Mouse (Mus musculus) lung, postnatal 0 days (tissue): ENCODE data around the gene Zfp281. TPM values are rescaled to one million over a fixed set of nuclear protein-coding genes. Genes with fewer than 3 reads are reported as not detected.

Source experiments
- ATAC-seq: fragments of 200-750 bp; cut with Nextera tagmentation; 2 replicates; pipeline ENCODE4 v1.8.0; 2017; ENCODE audit warnings: moderate library complexity
- DNase-seq: peaks from one replicate; pipeline ENCODE4 v3.0.0-alpha.2; 2016; ENCODE audit warnings: low spot score
- H3K27ac ChIP-seq: fragments of 300-500 bp; sonication (generic); 2 replicates; pipeline ENCODE4 v1.5.1; 2014; ENCODE audit warnings: antibody characterized with exemption, mild to moderate bottlenecking, low read length, mixed read lengths
- H3K27me3 ChIP-seq: fragments of 300-500 bp; sonication (generic); replicated peaks from 2 replicates; pipeline ENCODE4 v1.6.1; 2014; ENCODE audit warnings: low read length, mixed read lengths; ENCODE audit not compliant: insufficient read depth
- H3K36me3 ChIP-seq: fragments of 300-500 bp; sonication (generic); 2 replicates; pipeline ENCODE4 v1.6.1; 2014; ENCODE audit warnings: low read length, mixed read lengths; ENCODE audit not compliant: insufficient read depth
- H3K4me1 ChIP-seq: fragments of 300-500 bp; sonication (generic); 2 replicates; pipeline ENCODE4 v1.6.1; 2014; ENCODE audit warnings: antibody characterized with exemption, low read depth, low read length, mixed read lengths; ENCODE audit not compliant: insufficient read depth
- H3K4me2 ChIP-seq: fragments of 300-500 bp; sonication (generic); replicated peaks from 2 replicates; pipeline ENCODE4 v1.6.1; 2014; ENCODE audit warnings: low read depth, mild to moderate bottlenecking, low read length, moderate library complexity, mixed read lengths
- H3K4me3 ChIP-seq: fragments of 300-500 bp; sonication (generic); 2 replicates; pipeline ENCODE4 v1.5.1; 2014; ENCODE audit warnings: low read depth, low read length
- H3K9ac ChIP-seq: fragments of 300-500 bp; sonication (generic); replicated peaks from 2 replicates; pipeline ENCODE4 v1.6.1; 2014; ENCODE audit warnings: low read depth, mild to moderate bottlenecking
- H3K9me3 ChIP-seq: fragments of 300-500 bp; sonication (generic); 2 replicates; pipeline ENCODE4 v1.6.1; 2016; ENCODE audit warnings: low read length, mixed read lengths
- CTCF ChIP-seq: IDR thresholded peaks from 2 replicates; pipeline ENCODE4 v1.5.1; 2016; ENCODE audit warnings: antibody characterized with exemption, mild to moderate bottlenecking
- EP300 ChIP-seq: IDR thresholded peaks from 2 replicates; pipeline ENCODE4 v1.6.1; 2016; ENCODE audit warnings: antibody characterized with exemption, mild to moderate bottlenecking, control low read depth
- WGBS: fragments of 180-500 bp; shearing (Covaris S2); extraction: QIAGEN DNeasy Blood & Tissue Kit; methylation state at CpG from one replicate; pipeline ENCODE4 v1.1.7; 2014; 5-methylcytosine and 5-hydroxymethylcytosine counted together
- polyA plus RNA-seq: library from polyadenylated mRNA; unstranded; fragments of >200 nt; fragmentation: Nextera tagmentation; extraction: Ambion mirVana; gene quantifications from 2 replicates; pipeline ENCODE4 v1.2.1, GENCODE M21; 2015

Zfp281 gene
- polyA plus RNA-seq, 1 experiment from 2014 or later: 15.3 TPM

- Histone ChIP-seq H3K9ac (no peak overlapping the region), H3K4me2 (no peak overlapping the region), H3K27ac (no peak overlapping the region), H3K27me3 (no peaks in the 10 kb centered on the region), H3K4me1 (no peaks in the 10 kb centered on the region), H3K36me3 (no peaks in the 10 kb centered on the region), H3K4me3 (no peak overlapping the region), H3K9me3 (no peaks in the 10 kb centered on the region)
- no peak for DNase-seq
- no peak for TF ChIP-seq CTCF
- no peak for TF ChIP-seq EP300
- no peak for ATAC-seq
- WGBS: 50% methylated on average over 9 of the region's 9 CpGs
Observed at GRCm38 (mm10) chr1:136600647-136601345, 23.9 kb upstream of the Zfp281 start.

DNA sequence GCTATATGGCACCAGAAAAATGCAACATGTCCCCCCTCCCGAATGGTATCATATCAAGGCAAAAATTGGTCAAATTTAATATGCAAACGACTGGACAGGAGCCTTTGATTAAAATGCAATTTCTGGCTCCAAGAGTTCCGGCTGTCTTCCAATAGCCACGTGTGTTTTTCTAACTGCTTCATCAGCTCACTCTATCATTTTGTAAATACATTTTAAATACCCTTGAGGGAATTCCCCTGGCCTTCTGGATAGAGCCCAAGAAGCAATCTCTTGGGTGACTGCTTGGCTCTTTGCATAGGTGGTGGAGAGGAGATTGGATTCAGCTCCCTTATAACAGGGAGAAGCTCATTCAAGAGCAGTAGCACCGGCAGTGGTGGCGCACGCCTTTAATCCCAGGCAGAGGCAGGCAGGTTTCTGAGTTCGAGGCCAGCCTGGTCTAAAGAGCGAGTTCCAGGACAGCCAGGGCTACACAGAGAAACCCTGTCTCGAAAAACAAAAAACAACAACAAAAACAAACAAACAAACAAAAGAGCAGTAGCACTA lies 23.3 kb upstream of the Zfp281 start:
- no peaks in the 10 kb centered on the region for H3K9me3 ChIP-seq
- no peak overlapping the region for H3K27ac ChIP-seq
- no peaks in the 10 kb centered on the region for H3K4me1 ChIP-seq
- no peaks in the 10 kb centered on the region for H3K36me3 ChIP-seq
- no peak overlapping the region for H3K4me2 ChIP-seq
- no peak overlapping the region for H3K4me3 ChIP-seq
- 71% methylated on average over 10 of the region's 10 CpGs for WGBS
- TF ChIP-seq EP300: no peak
- TF ChIP-seq CTCF: no peak
- no peak overlapping the region for H3K9ac ChIP-seq
- DNase-seq (peak; percentile 23), ATAC-seq (no peak)
- no peaks in the 10 kb centered on the region for H3K27me3 ChIP-seq

DNA sequence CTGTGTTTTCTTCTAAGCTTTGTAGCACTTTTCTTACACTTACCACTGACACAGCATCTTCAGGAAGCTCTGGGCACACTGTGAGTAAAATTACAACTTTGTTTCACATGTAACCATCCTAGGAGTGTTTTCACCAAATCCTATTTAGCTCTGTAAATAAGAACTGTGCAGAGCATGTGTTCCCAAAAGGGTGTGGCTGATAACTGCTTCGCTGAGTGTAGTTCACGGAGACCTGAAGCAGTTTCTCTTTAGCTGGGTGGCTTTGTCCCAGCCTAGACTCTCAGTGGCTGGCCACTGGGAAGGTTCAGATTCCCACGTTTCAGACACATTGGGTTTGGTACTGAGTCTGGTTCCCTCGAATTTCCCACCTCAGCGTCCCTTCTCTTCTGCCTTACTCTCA lies 22.4 kb upstream of the Zfp281 start:
- 55% methylated on average over 5 of the region's 5 CpGs for WGBS
- Histone ChIP-seq H3K4me1 (no peaks in the 10 kb centered on the region), H3K36me3 (no peaks in the 10 kb centered on the region), H3K4me3 (no peak overlapping the region), H3K27me3 (no peaks in the 10 kb centered on the region), H3K9me3 (no peaks in the 10 kb centered on the region), H3K27ac (no peak overlapping the region), H3K4me2 (no peak overlapping the region), H3K9ac (no peak overlapping the region)
- DNase-seq: peak; percentile 34
- ATAC-seq: peak; percentile 63; the same call in 1 of the 2 replicates
- TF ChIP-seq CTCF (no peak), EP300 (no peak)

GRCm38 (mm10) chr1:136604190-136604589 lies 20.5 kb upstream of the Zfp281 start:
- H3K9ac ChIP-seq: no peak overlapping the region
- 80% methylated on average over 4 of the region's 4 CpGs for WGBS
- no peak overlapping the region for H3K4me3 ChIP-seq
- no peak overlapping the region for H3K4me2 ChIP-seq
- no peak for TF ChIP-seq EP300
- no peak for TF ChIP-seq CTCF
- H3K36me3 ChIP-seq: no peaks in the 10 kb centered on the region
- H3K27ac ChIP-seq: no peak overlapping the region
- H3K27me3 ChIP-seq: no peaks in the 10 kb centered on the region
- no peaks in the 10 kb centered on the region for H3K9me3 ChIP-seq
- no peaks in the 10 kb centered on the region for H3K4me1 ChIP-seq
- ATAC-seq (no peak), DNase-seq (no peak)

GRCm38 (mm10) chr1:136605790-136606189 lies 18.9 kb upstream of the Zfp281 start:
- Histone ChIP-seq H3K4me3 (no peak overlapping the region), H3K4me2 (no peak overlapping the region), H3K9me3 (no peaks in the 10 kb centered on the region), H3K36me3 (no peaks in the 10 kb centered on the region), H3K27ac (no peak overlapping the region), H3K4me1 (no peaks in the 10 kb centered on the region), H3K27me3 (no peaks in the 10 kb centered on the region), H3K9ac (no peak overlapping the region)
- TF ChIP-seq EP300: no peak
- no peak for TF ChIP-seq CTCF
- DNase-seq: no peak
- WGBS: 56% methylated on average over 9 of the region's 9 CpGs
- no peak for ATAC-seq

DNA sequence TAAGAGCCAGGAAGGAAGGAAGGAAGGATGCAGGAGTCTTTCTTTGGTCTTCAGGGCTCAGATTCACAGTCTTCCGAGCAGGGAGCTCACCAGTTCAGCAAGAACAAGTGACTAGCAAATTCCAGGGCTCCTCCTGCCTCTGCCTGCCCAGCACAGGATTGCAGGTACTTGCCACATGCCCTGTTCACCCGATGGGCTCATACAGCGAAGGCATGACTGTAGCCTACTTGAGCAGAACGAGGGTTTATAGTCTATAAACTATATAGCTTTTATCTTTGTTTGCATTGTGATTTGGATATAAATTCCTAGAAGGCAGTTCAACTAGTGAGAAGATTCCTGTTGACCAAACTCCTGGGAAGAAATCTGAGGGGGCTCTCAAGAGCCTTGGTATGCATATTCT lies 18.4 kb upstream of the Zfp281 start:
- H3K9me3 ChIP-seq: no peaks in the 10 kb centered on the region
- H3K4me1 ChIP-seq: no peaks in the 10 kb centered on the region
- no peak overlapping the region for H3K27ac ChIP-seq
- no peak overlapping the region for H3K9ac ChIP-seq
- no peak overlapping the region for H3K4me2 ChIP-seq
- no peak for DNase-seq
- no peaks in the 10 kb centered on the region for H3K27me3 ChIP-seq
- no peak for ATAC-seq
- WGBS: 65% methylated on average over 4 of the region's 4 CpGs
- H3K36me3 ChIP-seq: no peaks in the 10 kb centered on the region
- no peak overlapping the region for H3K4me3 ChIP-seq
- no peak for TF ChIP-seq EP300
- no peak for TF ChIP-seq CTCF
